Mouse (Mus musculus) hindbrain, embryonic 15.5 days (tissue): ENCODE measurements around the gene Stx6. TPM values are rescaled to one million over a fixed set of nuclear protein-coding genes. Genes with fewer than 3 reads are reported as not detected.

ENCODE experiments used
- ATAC-seq: fragments of 200-750 bp; cut with Nextera tagmentation; 2 replicates; pipeline ENCODE4 v1.8.0; 2017; ENCODE audit warnings: low read depth, moderate number of reproducible peaks, moderate TSS enrichment; ENCODE audit not compliant: low FRiP score
- H3K27ac ChIP-seq: fragments of 300-500 bp; sonication (generic); replicated peaks from 2 replicates; pipeline ENCODE4 v1.5.1; 2015; ENCODE audit warnings: mild to moderate bottlenecking, inconsistent platforms
- H3K27me3 ChIP-seq: fragments of 300-500 bp; sonication (generic); 2 replicates; pipeline ENCODE4 v1.6.1; 2015; ENCODE audit warnings: control low read depth, inconsistent platforms
- H3K36me3 ChIP-seq: fragments of 300-500 bp; sonication (generic); 2 replicates; pipeline ENCODE4 v1.6.1; 2015; ENCODE audit warnings: control low read depth, inconsistent platforms
- H3K4me1 ChIP-seq: fragments of 300-500 bp; sonication (generic); replicated peaks from 2 replicates; pipeline ENCODE4 v1.6.1; 2015; ENCODE audit warnings: control low read depth, inconsistent platforms
- H3K4me2 ChIP-seq: fragments of 300-500 bp; sonication (generic); 2 replicates; pipeline ENCODE4 v1.6.1; 2015; ENCODE audit warnings: moderate library complexity, mild to moderate bottlenecking, inconsistent platforms
- H3K4me3 ChIP-seq: fragments of 300-500 bp; sonication (generic); 2 replicates; pipeline ENCODE4 v1.5.1; 2015; ENCODE audit warnings: mild to moderate bottlenecking, inconsistent platforms
- H3K9ac ChIP-seq: fragments of 300-500 bp; sonication (generic); 2 replicates; pipeline ENCODE4 v1.6.1; 2015; ENCODE audit warnings: inconsistent platforms
- H3K9me3 ChIP-seq: fragments of 300-500 bp; sonication (generic); 2 replicates; pipeline ENCODE4 v1.6.1; 2016; ENCODE audit warnings: control low read depth, inconsistent platforms
- WGBS: fragments of 180-500 bp; shearing (Covaris S2); methylation state at CpG from one replicate; pipeline ENCODE4 v1.1.7; 2015; 5-methylcytosine and 5-hydroxymethylcytosine counted together
- polyA plus RNA-seq: library from polyadenylated mRNA; unstranded; fragments of >200 nt; fragmentation: Nextera tagmentation; extraction: Ambion mirVana; gene quantifications from 2 replicates; pipeline ENCODE4 v1.2.1, GENCODE M21; 2015

The Stx6 gene
- 102 and 106 TPM in 2 replicates for polyA plus RNA-seq

GRCm38 (mm10) chr1:155158141-155158969 is at the start of gene Stx6:
Gene Stx6, plus strand, starts transcription at chr1:155158715.
- H3K27me3 ChIP-seq, result no peaks in the 10 kb centered on the region
- no peaks in the 10 kb centered on the region for H3K9me3 ChIP-seq
- H3K27ac ChIP-seq, result peak within 1 kb of the TSS; percentile 87
- peak within 1 kb of the TSS; percentile 69 for H3K9ac ChIP-seq
- peak within 1 kb of the TSS; percentile 67 for H3K4me3 ChIP-seq
- peak within 1 kb of the TSS; percentile 61 for H3K4me2 ChIP-seq
- 2% methylated on average over 46 of the region's 48 CpGs for WGBS
- no peaks in the 10 kb centered on the region for H3K36me3 ChIP-seq
- peaks cover 14% of the 10 kb centered on the region for H3K4me1 ChIP-seq
- peak; percentile 99 for ATAC-seq

DNA sequence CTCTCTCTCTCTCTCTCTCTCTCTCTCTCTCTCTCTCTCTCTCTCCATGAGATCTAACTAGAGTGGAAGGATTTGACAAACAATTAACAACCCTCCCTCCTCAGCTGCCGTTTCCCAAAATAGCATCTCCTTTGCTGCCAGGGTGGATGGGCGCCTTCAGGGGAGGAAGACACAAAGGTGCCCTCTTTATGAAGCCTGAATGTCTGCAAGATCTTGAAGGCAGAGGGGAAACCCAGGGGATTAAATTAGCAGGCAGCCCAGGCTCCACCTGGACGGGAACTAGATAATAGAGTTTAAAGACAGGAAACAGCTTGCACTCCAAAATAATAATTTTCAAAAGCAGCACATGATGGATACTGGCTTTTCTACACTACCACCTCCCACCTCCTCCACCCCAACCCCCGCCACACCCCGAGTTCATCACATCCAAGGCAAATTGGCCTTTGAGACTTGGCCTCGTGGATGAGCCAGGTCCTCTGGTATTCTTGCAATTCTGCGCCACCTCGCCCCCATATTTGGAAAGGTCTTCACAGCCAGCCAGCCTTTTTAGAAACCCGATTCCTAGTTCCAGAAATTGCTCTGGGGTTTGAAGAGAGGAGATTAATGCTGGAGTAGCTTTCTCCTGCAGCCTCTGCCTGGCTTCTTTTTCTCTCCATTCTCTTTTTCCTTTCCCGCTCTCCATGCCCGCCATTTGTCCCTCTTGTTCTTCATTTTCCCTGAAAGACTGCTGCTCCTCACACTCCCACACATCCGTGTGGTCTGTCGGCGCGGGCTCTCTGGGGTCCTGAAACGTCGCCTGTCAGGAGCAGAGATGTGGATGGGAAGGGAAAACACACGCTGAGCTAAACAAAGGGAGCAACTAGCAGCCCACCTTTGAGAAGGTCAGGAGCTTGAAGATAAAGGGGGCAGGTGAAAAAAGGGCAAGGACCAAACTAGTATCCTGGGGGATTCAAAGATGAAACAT is 48.8 kb upstream of the Stx6 start:
- Histone ChIP-seq H3K27ac (peak overlapping the region; percentile 60), H3K4me2 (peak overlapping the region; percentile 35), H3K9me3 (no peaks in the 10 kb centered on the region), H3K27me3 (no peaks in the 10 kb centered on the region), H3K4me3 (no peak overlapping the region), H3K4me1 (peaks cover 26% of the 10 kb centered on the region), H3K36me3 (no peaks in the 10 kb centered on the region), H3K9ac (peak overlapping the region; percentile 5; the same call in 1 of the 2 replicates)
- ATAC-seq, result no peak
- WGBS, result 25% methylated on average over 18 of the region's 18 CpGs

GRCm38 (mm10) chr1:155111491-155111890 is 47.0 kb upstream of the Stx6 start:
- Histone ChIP-seq H3K9ac (no peak overlapping the region), H3K4me3 (no peak overlapping the region), H3K9me3 (no peaks in the 10 kb centered on the region), H3K4me2 (no peak overlapping the region), H3K4me1 (peaks cover 26% of the 10 kb centered on the region), H3K36me3 (no peaks in the 10 kb centered on the region), H3K27ac (no peak overlapping the region), H3K27me3 (no peaks in the 10 kb centered on the region)
- ATAC-seq, result no peak
- 24% methylated on average over 6 of the region's 6 CpGs for WGBS

DNA sequence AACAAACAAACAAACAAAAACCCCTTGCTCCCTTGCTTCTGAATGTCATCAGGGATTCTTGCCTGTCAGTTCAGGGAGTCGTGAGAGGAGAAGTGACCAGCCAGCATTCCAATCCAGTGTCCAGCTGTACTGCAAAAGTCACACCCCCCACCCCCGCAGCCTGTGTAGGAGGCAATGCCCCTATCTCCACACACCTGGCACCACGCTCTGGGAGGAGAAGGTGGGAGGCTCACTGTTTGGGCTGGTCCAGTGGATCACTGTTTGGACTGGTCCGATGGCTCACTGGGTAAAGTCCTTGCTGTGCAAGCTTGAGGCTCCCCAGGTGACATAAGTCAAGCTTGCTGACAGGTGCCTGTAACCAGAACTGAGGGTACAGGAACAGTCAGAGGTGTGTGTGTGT is 46.4 kb upstream of the Stx6 start:
- H3K27me3 ChIP-seq, result no peaks in the 10 kb centered on the region
- no peak overlapping the region for H3K4me2 ChIP-seq
- 53% methylated on average over 4 of the region's 4 CpGs for WGBS
- no peaks in the 10 kb centered on the region for H3K36me3 ChIP-seq
- H3K27ac ChIP-seq, result no peak overlapping the region
- H3K4me1 ChIP-seq, result peaks cover 26% of the 10 kb centered on the region
- ATAC-seq, result no peak
- no peak overlapping the region for H3K4me3 ChIP-seq
- H3K9me3 ChIP-seq, result no peaks in the 10 kb centered on the region
- no peak overlapping the region for H3K9ac ChIP-seq

DNA sequence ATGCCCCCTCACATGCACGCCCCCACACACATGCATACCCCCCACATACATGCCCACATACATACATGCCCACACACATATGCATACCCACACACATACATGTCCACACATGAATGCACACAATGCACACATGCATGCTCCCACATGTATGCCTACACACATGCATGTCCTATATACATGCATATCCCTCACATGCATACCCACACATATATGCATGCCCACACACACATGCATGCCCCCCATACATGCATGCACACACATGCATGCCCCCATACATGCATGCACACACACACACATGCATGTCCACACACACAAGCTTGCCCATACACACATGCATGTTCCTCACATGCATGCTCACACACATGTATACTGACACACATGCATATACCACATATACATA is 45.6 kb upstream of the Stx6 start:
- no peaks in the 10 kb centered on the region for H3K27me3 ChIP-seq
- WGBS, result 100% methylated on average over 1 of the region's 1 CpGs
- no peak overlapping the region for H3K4me3 ChIP-seq
- no peaks in the 10 kb centered on the region for H3K36me3 ChIP-seq
- no peak overlapping the region for H3K4me2 ChIP-seq
- H3K9me3 ChIP-seq, result no peaks in the 10 kb centered on the region
- no peak overlapping the region for H3K27ac ChIP-seq
- ATAC-seq, result peak; percentile 38; the same call in 1 of the 2 replicates
- H3K4me1 ChIP-seq, result peaks cover 26% of the 10 kb centered on the region
- no peak overlapping the region for H3K9ac ChIP-seq

DNA sequence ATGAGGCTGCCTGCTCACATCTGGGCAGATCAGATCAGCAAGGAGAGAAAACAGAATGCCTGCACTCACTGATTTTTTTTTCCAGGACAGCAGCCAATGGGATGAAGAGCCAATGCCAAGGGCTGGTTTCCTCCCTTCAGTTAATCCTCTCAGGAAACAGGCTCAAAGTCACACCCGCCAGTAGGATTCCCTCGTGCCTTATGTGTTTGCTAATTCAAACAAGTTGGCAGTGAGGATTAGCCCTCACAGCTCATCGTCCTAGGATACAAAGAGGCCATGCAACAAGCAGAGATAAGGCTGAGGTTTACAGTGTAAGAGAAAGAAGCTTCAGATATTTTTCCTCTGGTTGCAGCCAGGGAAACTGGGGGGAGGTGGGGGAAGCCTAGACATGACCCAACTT is 44.6 kb upstream of the Stx6 start:
- 30% methylated on average over 3 of the region's 3 CpGs for WGBS

DNA sequence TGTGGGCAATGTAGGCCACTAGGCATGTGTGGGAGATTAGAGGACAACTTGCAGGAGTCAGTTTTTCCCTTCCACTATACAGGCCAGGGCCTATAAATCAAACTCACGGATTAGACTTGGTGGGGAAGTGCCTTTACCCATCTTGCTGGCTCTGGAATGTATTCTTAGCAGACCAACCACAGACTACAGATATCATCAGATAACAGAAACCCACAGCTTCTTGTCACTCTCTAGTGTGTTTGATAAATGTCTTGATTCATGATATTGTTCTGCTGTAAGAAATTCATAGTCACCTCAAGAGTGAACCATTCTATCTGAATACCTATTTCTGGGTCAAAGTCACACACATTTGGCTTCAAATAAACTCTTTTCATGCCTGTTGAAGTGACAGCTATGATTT is 38.8 kb upstream of the Stx6 start:
- no peak overlapping the region for H3K4me2 ChIP-seq
- 0 out of 2 replicates have a peak, but pooled peaks cover 5% of the 10 kb centered on the region for H3K4me1 ChIP-seq
- H3K36me3 ChIP-seq, result no peaks in the 10 kb centered on the region
- no peaks in the 10 kb centered on the region for H3K27me3 ChIP-seq
- H3K9me3 ChIP-seq, result no peaks in the 10 kb centered on the region
- no peak overlapping the region for H3K9ac ChIP-seq
- no peak for ATAC-seq
- H3K4me3 ChIP-seq, result no peak overlapping the region
- 68% methylated on average over 1 of the region's 1 CpGs for WGBS
- H3K27ac ChIP-seq, result no peak overlapping the region

More for the DNA sequence above, 44.6 kb upstream of the Stx6 start:
- Histone ChIP-seq H3K4me1 (peaks cover 18% of the 10 kb centered on the region), H3K9me3 (no peaks in the 10 kb centered on the region), H3K36me3 (no peaks in the 10 kb centered on the region), H3K4me2 (no peak overlapping the region), H3K9ac (no peak overlapping the region), H3K27ac (no peak overlapping the region), H3K27me3 (no peaks in the 10 kb centered on the region), H3K4me3 (no peak overlapping the region)
- ATAC-seq, result no peak

- Histone ChIP-seq H3K27me3 (no peaks in the 10 kb centered on the region), H3K4me1 (0 out of 2 replicates have a peak, but pooled peaks cover 5% of the 10 kb centered on the region), H3K27ac (no peak overlapping the region), H3K4me3 (no peak overlapping the region), H3K9me3 (no peaks in the 10 kb centered on the region), H3K36me3 (no peaks in the 10 kb centered on the region), H3K9ac (no peak overlapping the region), H3K4me2 (no peak overlapping the region)
- ATAC-seq, result peak; percentile 59; the same call in 1 of the 2 replicates
- WGBS, result 74% methylated on average over 21 of the region's 21 CpGs
Observed at GRCm38 (mm10) chr1:155121977-155122939, 36.3 kb upstream of the Stx6 start.

DNA sequence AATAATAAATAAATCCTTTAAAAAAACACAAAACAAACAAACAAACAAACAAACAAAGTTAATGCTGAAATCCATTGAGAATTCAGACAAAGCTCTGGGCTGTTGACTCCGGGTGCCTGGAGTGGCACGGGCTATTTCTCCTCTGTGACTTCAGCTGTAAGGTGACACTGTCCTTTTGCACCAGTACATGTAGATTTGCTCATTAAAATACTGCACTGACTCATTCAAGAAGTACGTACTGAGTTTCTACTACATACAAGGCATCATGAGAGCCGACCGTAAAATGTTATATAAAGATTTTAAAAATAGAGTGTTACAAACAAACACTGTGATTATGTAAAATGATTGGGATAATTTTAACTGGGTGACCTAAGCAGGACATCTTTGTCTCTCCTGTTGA is 34.1 kb upstream of the Stx6 start:
- H3K4me3 ChIP-seq, result no peak overlapping the region
- H3K4me1 ChIP-seq, result 0 out of 2 replicates have a peak, but pooled peaks cover 5% of the 10 kb centered on the region
- H3K36me3 ChIP-seq, result no peaks in the 10 kb centered on the region
- WGBS, result 96% methylated on average over 5 of the region's 5 CpGs
- no peaks in the 10 kb centered on the region for H3K27me3 ChIP-seq
- no peak overlapping the region for H3K27ac ChIP-seq
- no peaks in the 10 kb centered on the region for H3K9me3 ChIP-seq
- H3K4me2 ChIP-seq, result no peak overlapping the region
- no peak for ATAC-seq
- H3K9ac ChIP-seq, result no peak overlapping the region

- 76% methylated on average over 5 of the region's 5 CpGs for WGBS
- no peak overlapping the region for H3K9ac ChIP-seq
Observed at GRCm38 (mm10) chr1:155126716-155127115, 31.8 kb upstream of the Stx6 start.

DNA sequence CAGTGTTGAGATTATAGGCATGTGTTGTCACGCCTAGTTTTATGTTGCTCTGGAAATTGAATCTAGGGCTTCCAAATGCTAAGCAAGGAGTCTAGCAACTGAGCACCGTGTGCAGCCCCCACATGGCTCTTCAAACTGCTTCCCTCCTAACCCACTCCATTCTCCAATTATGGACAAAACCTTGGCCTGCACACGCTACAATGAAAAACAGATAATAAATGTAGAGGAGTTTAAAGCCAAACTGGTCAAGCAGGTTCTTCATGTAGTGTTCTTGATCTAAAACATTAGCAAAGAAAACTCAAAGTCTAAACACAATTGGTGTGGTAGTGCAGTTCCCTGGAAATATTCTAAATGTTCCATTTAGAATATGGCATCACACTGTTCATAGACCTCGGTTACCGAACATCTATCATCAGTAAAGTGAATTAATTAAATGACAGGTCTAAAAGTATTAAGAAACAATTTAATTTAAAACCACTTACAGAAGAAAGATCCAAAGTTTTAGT is 31.0 kb upstream of the Stx6 start:
- H3K4me2 ChIP-seq, result no peak overlapping the region
- H3K4me1 ChIP-seq, result 0 out of 2 replicates have a peak, but pooled peaks cover 2% of the 10 kb centered on the region
- 92% methylated on average over 5 of the region's 5 CpGs for WGBS
- no peak overlapping the region for H3K4me3 ChIP-seq
- H3K9ac ChIP-seq, result no peak overlapping the region
- H3K27me3 ChIP-seq, result no peaks in the 10 kb centered on the region
- no peaks in the 10 kb centered on the region for H3K36me3 ChIP-seq
- ATAC-seq, result no peak
- no peak overlapping the region for H3K27ac ChIP-seq
- H3K9me3 ChIP-seq, result no peaks in the 10 kb centered on the region

More at GRCm38 (mm10) chr1:155126716-155127115, 31.8 kb upstream of the Stx6 start:
- Histone ChIP-seq H3K4me3 (no peak overlapping the region), H3K4me2 (no peak overlapping the region), H3K4me1 (0 out of 2 replicates have a peak, but pooled peaks cover 5% of the 10 kb centered on the region), H3K9me3 (no peaks in the 10 kb centered on the region), H3K36me3 (no peaks in the 10 kb centered on the region), H3K27ac (no peak overlapping the region), H3K27me3 (no peaks in the 10 kb centered on the region)
- no peak for ATAC-seq
